Mouse (Mus musculus) pancreas, adult 10 weeks (tissue): ENCODE data around the gene Duxbl3. TPM values are rescaled to one million over a fixed set of nuclear protein-coding genes. Genes with fewer than 3 reads are reported as not detected.

Experiments used
- polyA plus RNA-seq: library from polyadenylated mRNA; stranded (reverse); fragments of 350-450 nt; fragmentation: Illumina TruSeq; extraction: RNeasy Lipid Tissue Mini Kit (QIAGEN cat#74804); gene quantifications from one replicate; pipeline ENCODE4 v1.2.3, GENCODE M21; 2015; ENCODE audit warnings: low read depth, low replicate concordance; ENCODE audit not compliant: insufficient read depth

Gene Duxbl3
- not detected for polyA plus RNA-seq

GRCm38 (mm10) chr14:26257756-26258617 is at the start of gene Duxbl3:
TSS of gene Duxbl3 (plus strand) at chr14:26257962.

Other genes with a start within 250 kb of the Duxbl3 start
- 26.8 TPM for gene Gm9780, start 215.3 kb upstream of the Duxbl3 start, polyA plus RNA-seq
- 5.8 TPM for gene Tmem254c, start 190.6 kb upstream of the Duxbl3 start, polyA plus RNA-seq
- not detected for gene Cphx2, start 176.4 kb upstream of the Duxbl3 start, polyA plus RNA-seq
- gene Cphx3, start 175.7 kb upstream of the Duxbl3 start, polyA plus RNA-seq, result 1.8 TPM
- not detected for gene Duxbl2, start 139.6 kb upstream of the Duxbl3 start, polyA plus RNA-seq
- 89.9 TPM for gene Plac9b, start 75.5 kb upstream of the Duxbl3 start, polyA plus RNA-seq
- gene Tmem254b, start 50.9 kb upstream of the Duxbl3 start, polyA plus RNA-seq, result 7.0 TPM